Mouse (Mus musculus) kidney, postnatal 0 days (tissue): Measurements from ENCODE around the gene Trpc3. TPM values are rescaled to one million over a fixed set of nuclear protein-coding genes. Genes with fewer than 3 reads are reported as not detected.
A peak's percentile ranks its signal among the peaks of the same experiment; 100 is the strongest.
"Not testable (repeated sequence)": the region's sequence is repeated elsewhere in the genome, so short reads cannot be mapped to it uniquely, and the experiment has no call there.

ENCODE experiments used
- ATAC-seq: fragments of 200-750 bp; cut with Nextera tagmentation; replicated peaks from 2 replicates; pipeline ENCODE4 v1.8.0; 2017; ENCODE audit warnings: low read depth, moderate number of reproducible peaks, moderate TSS enrichment, moderate library complexity; ENCODE audit not compliant: low FRiP score
- DNase-seq: peaks from one replicate; pipeline ENCODE4 v3.0.0-alpha.2; 2016; ENCODE audit warnings: low spot score
- H3K27ac ChIP-seq: fragments of 300-500 bp; sonication (generic); 2 replicates; pipeline ENCODE4 v1.5.1; 2014; ENCODE audit warnings: mild to moderate bottlenecking
- H3K27me3 ChIP-seq: fragments of 300-500 bp; sonication (generic); 2 replicates; pipeline ENCODE4 v1.6.1; 2014; ENCODE audit warnings: low read length, mixed read lengths; ENCODE audit not compliant: insufficient read depth
- H3K36me3 ChIP-seq: fragments of 300-500 bp; sonication (generic); 2 replicates; pipeline ENCODE4 v1.6.1; 2014; ENCODE audit warnings: low read length, mixed read lengths; ENCODE audit not compliant: insufficient read depth
- H3K4me1 ChIP-seq: fragments of 300-500 bp; sonication (generic); replicated peaks from 2 replicates; pipeline ENCODE4 v1.6.1; 2014; ENCODE audit warnings: antibody characterized with exemption, low read length, mixed read lengths; ENCODE audit not compliant: insufficient read depth
- H3K4me2 ChIP-seq: fragments of 300-500 bp; sonication (generic); 2 replicates; pipeline ENCODE4 v1.6.1; 2014; ENCODE audit warnings: mild to moderate bottlenecking, low read length, moderate library complexity, mixed read lengths
- H3K4me3 ChIP-seq: fragments of 300-500 bp; sonication (generic); replicated peaks from 2 replicates; pipeline ENCODE4 v1.5.1; 2014; ENCODE audit warnings: low read depth, low read length
- H3K9ac ChIP-seq: fragments of 300-500 bp; sonication (generic); 2 replicates; pipeline ENCODE4 v1.6.1; 2014; ENCODE audit warnings: low read depth, low read length
- H3K9me3 ChIP-seq: fragments of 300-500 bp; sonication (generic); replicated peaks from 2 replicates; pipeline ENCODE4 v1.6.1; 2016; ENCODE audit warnings: low read length, inconsistent platforms, mixed read lengths
- CTCF ChIP-seq: IDR thresholded peaks from 2 replicates; pipeline ENCODE4 v1.5.1; 2016; ENCODE audit warnings: antibody characterized with exemption, low read depth, mild to moderate bottlenecking, moderate library complexity
- WGBS: fragments of 180-500 bp; shearing (Covaris S2); extraction: QIAGEN DNeasy Blood & Tissue Kit; methylation state at CpG from one replicate; pipeline ENCODE4 v1.1.7; 2014; 5-methylcytosine and 5-hydroxymethylcytosine counted together
- polyA plus RNA-seq: library from polyadenylated mRNA; unstranded; fragments of >200 nt; fragmentation: Nextera tagmentation; extraction: Ambion mirVana; gene quantifications from 2 replicates; pipeline ENCODE4 v1.2.1, GENCODE M21; 2015

The Trpc3 gene
- polyA plus RNA-seq, 1 experiment from 2014 or later = 6.0 TPM

GRCm38 (mm10) chr3:36613202-36613907 is 76.6 kb downstream of the Trpc3 start, which contains the start of gene Bbs7:
TSS of gene Bbs7 (minus strand) at chr3:36613477.
- peak; percentile 98 for DNase-seq
- no peak within 1 kb of the TSS for H3K27ac ChIP-seq
- peak within 1 kb of the TSS; percentile 72 for H3K9ac ChIP-seq

GRCm38 (mm10) chr3:36612687-36613086 is 77.3 kb downstream of the Trpc3 start:
- Histone ChIP-seq H3K9me3 (no peaks in the 10 kb centered on the region), H3K9ac (peak overlapping the region; percentile 72), H3K27ac (no peak overlapping the region), H3K36me3 (no peaks in the 10 kb centered on the region), H3K4me1 (no peaks in the 10 kb centered on the region; the same call in 1 of the 2 replicates), H3K4me3 (peak overlapping the region; percentile 71), H3K27me3 (no peaks in the 10 kb centered on the region), H3K4me2 (peak overlapping the region; percentile 77)
- ATAC-seq (no peak), DNase-seq (peak; percentile 6)
- no peak for TF ChIP-seq CTCF
- WGBS = 3% methylated on average over 6 of the region's 6 CpGs

More at GRCm38 (mm10) chr3:36613202-36613907, 76.6 kb downstream of the Trpc3 start, which contains the start of gene Bbs7:
- H3K36me3 ChIP-seq = no peaks in the 10 kb centered on the region
- H3K4me2 ChIP-seq = peak within 1 kb of the TSS; percentile 77
- H3K27me3 ChIP-seq = no peaks in the 10 kb centered on the region
- peak; percentile 3; the same call in 1 of the 2 replicates for TF ChIP-seq CTCF
- no peaks in the 10 kb centered on the region; the same call in 1 of the 2 replicates for H3K4me1 ChIP-seq
- peak within 1 kb of the TSS; percentile 71 for H3K4me3 ChIP-seq
- ATAC-seq = peak; percentile 99
- H3K9me3 ChIP-seq = no peaks in the 10 kb centered on the region
- 3% methylated on average over 38 of the region's 38 CpGs for WGBS

GRCm38 (mm10) chr3:36605894-36606783 is 83.8 kb downstream of the Trpc3 start:
- no peak for TF ChIP-seq CTCF
- DNase-seq = no peak

GRCm38 (mm10) chr3:36599773-36600172 is 90.2 kb downstream of the Trpc3 start:
- H3K36me3 ChIP-seq, H3K9me3 ChIP-seq, ATAC-seq, H3K4me1 ChIP-seq, H3K27ac ChIP-seq, H3K4me3 ChIP-seq, H3K9ac ChIP-seq, DNase-seq, H3K27me3 ChIP-seq, H3K4me2 ChIP-seq: not testable (repeated sequence)
- WGBS = 91% methylated on average over 9 of the region's 9 CpGs
- 0 out of 2 replicates have a peak, but pooled peaks have one; percentile 26 for TF ChIP-seq CTCF

More at GRCm38 (mm10) chr3:36605894-36606783, 83.8 kb downstream of the Trpc3 start:
- WGBS = 84% methylated on average over 7 of the region's 7 CpGs
- no peaks in the 10 kb centered on the region for H3K4me1 ChIP-seq
- H3K9ac ChIP-seq = no peak overlapping the region
- H3K4me2 ChIP-seq = no peak overlapping the region
- H3K27me3 ChIP-seq = no peaks in the 10 kb centered on the region
- 0 out of 2 replicates have a peak, but pooled peaks cover 3% of the 10 kb centered on the region for H3K36me3 ChIP-seq
- H3K27ac ChIP-seq = no peak overlapping the region
- H3K9me3 ChIP-seq = no peaks in the 10 kb centered on the region
- H3K4me3 ChIP-seq = no peak overlapping the region
- no peak for ATAC-seq

GRCm38 (mm10) chr3:36598811-36599210 is 91.2 kb downstream of the Trpc3 start:
- no peak overlapping the region for H3K4me2 ChIP-seq
- H3K27ac ChIP-seq = no peak overlapping the region
- H3K4me3 ChIP-seq = no peak overlapping the region
- DNase-seq (no peak), ATAC-seq (no peak)
- peaks cover 2% of the 10 kb centered on the region; the same call in 1 of the 2 replicates for H3K36me3 ChIP-seq
- TF ChIP-seq CTCF = no peak
- H3K9me3 ChIP-seq = no peaks in the 10 kb centered on the region
- no peak overlapping the region for H3K9ac ChIP-seq
- H3K4me1 ChIP-seq = no peaks in the 10 kb centered on the region
- no peaks in the 10 kb centered on the region for H3K27me3 ChIP-seq
- WGBS = 71% methylated on average over 3 of the region's 3 CpGs

GRCm38 (mm10) chr3:36571827-36572378 is 118.1 kb downstream of the Trpc3 start, which contains the start of gene Ccna2:
TSS of gene Ccna2 (minus strand) at chr3:36572150.
- Histone ChIP-seq H3K9ac (peak within 1 kb of the TSS; percentile 76), H3K4me1 (peaks cover 14% of the 10 kb centered on the region), H3K4me3 (peak within 1 kb of the TSS; percentile 75), H3K4me2 (peak within 1 kb of the TSS; percentile 97), H3K27me3 (no peaks in the 10 kb centered on the region), H3K27ac (peak within 1 kb of the TSS; percentile 66), H3K9me3 (no peaks in the 10 kb centered on the region), H3K36me3 (peaks cover 14% of the 10 kb centered on the region; the same call in 1 of the 2 replicates)
- under 1% methylated on average over 60 of the region's 60 CpGs for WGBS
- ATAC-seq (peak; percentile 100), DNase-seq (peak; percentile 98)
- TF ChIP-seq CTCF = peak; percentile 76
